8 mouse cellular contexts compared by ENCODE assay signal in the genomic region with DNA sequence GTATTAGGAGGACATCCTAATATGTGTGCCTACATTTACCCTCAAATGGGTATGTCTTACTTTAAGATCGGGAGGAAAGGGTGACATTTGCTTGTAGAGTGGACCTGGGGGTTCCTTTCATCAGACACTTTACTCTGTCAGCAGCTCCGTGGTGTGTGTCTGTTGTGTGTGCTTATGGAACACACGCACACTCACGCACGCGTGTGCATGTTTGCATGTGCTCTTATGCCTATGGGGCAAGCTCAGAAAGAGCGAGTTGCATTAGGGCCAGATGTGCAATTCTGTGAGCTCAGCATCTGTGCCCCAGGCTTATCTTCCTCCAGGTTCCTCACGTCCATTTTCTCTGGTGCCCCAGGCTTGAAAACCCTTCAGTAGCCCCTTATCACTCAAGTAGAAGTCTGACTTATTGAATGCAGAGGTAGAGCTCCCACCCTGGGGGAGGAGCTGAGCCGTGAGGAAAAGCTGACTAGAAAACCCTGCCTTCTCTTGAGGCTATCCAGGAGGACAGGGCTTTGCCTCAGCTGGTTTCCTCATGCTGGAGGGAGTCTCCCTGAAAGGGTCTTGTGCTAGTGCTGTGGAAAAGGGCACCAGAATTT. TPM values are rescaled to one million over a fixed set of nuclear protein-coding genes. Genes with fewer than 3 reads are reported as not detected.
DNase-seq lines count a peak whose midpoint lies in the region; ATAC-seq and TF ChIP-seq lines count a peak whose summit lies in the region.

No protein-coding gene starts in this region.

- H3K4me2 ChIP-seq in embryonic facial prominence, embryonic 14.5 days (ENCODE audit: low read depth, low read length): peak overlapping the region; percentile 97
- H3K4me2 ChIP-seq in limb, embryonic 13.5 days (replicated peaks): peak overlapping the region; percentile 99
- H3K4me2 ChIP-seq in neural tube, embryonic 12.5 days (replicated peaks): peak overlapping the region; percentile 96

- H3K27ac ChIP-seq in layer of hippocampus, adult 2 months: peak overlapping the region; percentile 100
- H3K27ac ChIP-seq in embryonic facial prominence, embryonic 14.5 days (replicated peaks; ENCODE audit: low read depth, low read length): peak overlapping the region; percentile 99
- H3K27ac ChIP-seq in limb, embryonic 13.5 days: peak overlapping the region; percentile 98
- H3K27ac ChIP-seq in neural tube, embryonic 12.5 days: no peak overlapping the region

- no peak for TF ChIP-seq CTCF in layer of hippocampus, adult 2 months (conservative IDR thresholded peaks at IDR 0.05)

- H3K27me3 ChIP-seq in embryonic facial prominence, embryonic 14.5 days (replicated peaks; ENCODE audit: control insufficient read depth, insufficient read depth, low read length): no peaks in the 10 kb centered on the region
- H3K27me3 ChIP-seq in limb, embryonic 13.5 days: no peaks in the 10 kb centered on the region
- H3K27me3 ChIP-seq in neural tube, embryonic 12.5 days (replicated peaks): no peaks in the 10 kb centered on the region

- 45% methylated on average over 9 of the region's 9 CpGs for WGBS in embryonic facial prominence, embryonic 14.5 days
- WGBS in limb, embryonic 13.5 days: 62% methylated on average over 9 of the region's 9 CpGs
- WGBS in neural tube, embryonic 12.5 days: 65% methylated on average over 9 of the region's 9 CpGs

- peak overlapping the region; percentile 81 for H3K9ac ChIP-seq in embryonic facial prominence, embryonic 14.5 days (ENCODE audit: low read depth, low read length)
- peak overlapping the region; percentile 96 for H3K9ac ChIP-seq in limb, embryonic 13.5 days
- H3K9ac ChIP-seq in neural tube, embryonic 12.5 days: peak overlapping the region; percentile 100

- no peak for DNase-seq in layer of hippocampus, adult 2 months (ENCODE audit: low spot score in 2 of 2)
- no peak for DNase-seq in layer of hippocampus, postnatal 25 days (ENCODE audit: extremely low spot score in 1 of 2, low spot score in 1 of 2)
- no peak for DNase-seq in embryonic facial prominence, embryonic 14.5 days (ENCODE audit: low spot score)
- no peak for DNase-seq in gastrocnemius, adult 8-10 months (ENCODE audit: low spot score in 2 of 2)
- DNase-seq in layer of hippocampus, postnatal 36 days: no peak
- no peak for DNase-seq in ovary, postnatal 14 days (ENCODE audit: low spot score)

- peaks cover 48% of the 10 kb centered on the region for H3K36me3 ChIP-seq in embryonic facial prominence, embryonic 14.5 days (ENCODE audit: control insufficient read depth, insufficient read depth, low read length)
- H3K36me3 ChIP-seq in limb, embryonic 13.5 days: peaks cover 47% of the 10 kb centered on the region
- peaks cover 42% of the 10 kb centered on the region for H3K36me3 ChIP-seq in neural tube, embryonic 12.5 days

- H3K4me1 ChIP-seq in embryonic facial prominence, embryonic 14.5 days (ENCODE audit: control insufficient read depth, insufficient read depth, low read length): peaks cover 37% of the 10 kb centered on the region
- H3K4me1 ChIP-seq in limb, embryonic 13.5 days: peaks cover 71% of the 10 kb centered on the region
- peaks cover 58% of the 10 kb centered on the region for H3K4me1 ChIP-seq in neural tube, embryonic 12.5 days

- peak overlapping the region; percentile 96 for H3K4me3 ChIP-seq in layer of hippocampus, adult 2 months
- H3K4me3 ChIP-seq in embryonic facial prominence, embryonic 14.5 days (ENCODE audit: low read depth, low read length): peak overlapping the region; percentile 68
- peak overlapping the region; percentile 92 for H3K4me3 ChIP-seq in limb, embryonic 13.5 days
- peak overlapping the region; percentile 99 for H3K4me3 ChIP-seq in neural tube, embryonic 12.5 days

- H3K9me3 ChIP-seq in embryonic facial prominence, embryonic 14.5 days (ENCODE audit: control insufficient read depth, low read length): no peaks in the 10 kb centered on the region
- no peaks in the 10 kb centered on the region for H3K9me3 ChIP-seq in limb, embryonic 13.5 days
- no peaks in the 10 kb centered on the region for H3K9me3 ChIP-seq in neural tube, embryonic 12.5 days

- no peak for ATAC-seq in embryonic facial prominence, embryonic 14.5 days (ENCODE audit: low read depth)
- no peak for ATAC-seq in limb, embryonic 13.5 days (ENCODE audit: low FRiP score, low read depth)
- ATAC-seq in neural tube, embryonic 12.5 days (ENCODE audit: low FRiP score, low read depth): no peak

RNA-seq across cellular contexts. Expression of a gene that starts 3.4 kb away (rescaled TPM):
- 100 to 1,000 TPM in 1 of 2 experiments, 10 to 100 TPM in 1; 99.9 to 108 TPM for total RNA-seq in layer of hippocampus, adult 2 months (2021)
- 100 to 1,000 TPM; 105 to 109 TPM for total RNA-seq in layer of hippocampus, postnatal 25 days (2021)
- polyA plus RNA-seq in embryonic facial prominence, embryonic 14.5 days (2014; fragmentation: Nextera tagmentation; extraction: Ambion mirVana): 21.5 and 27.1 TPM in 2 replicates
- polyA plus RNA-seq in limb, embryonic 13.5 days (2015; fragmentation: Nextera tagmentation; extraction: Ambion mirVana): 13.6 and 14.2 TPM in 2 replicates
- 39.1 and 43.0 TPM in 2 replicates for polyA plus RNA-seq in neural tube, embryonic 12.5 days (2016; fragmentation: Nextera tagmentation; extraction: Ambion mirVana)
- total RNA-seq in gastrocnemius, adult 8-10 months (2022): 10 to 100 TPM; 22.0 to 24.0 (median 22.7) TPM
- 100 to 1,000 TPM; 105 TPM for total RNA-seq in layer of hippocampus, postnatal 36 days (2021)

Comparison
In these comparisons a context has a peak if more than half of its experiments do, and no peak if none do; other contexts are left out.
1. RNA of a gene that starts 3.4 kb away (total RNA-seq): 105 to 109 TPM in layer of hippocampus, postnatal 25 days, 99.9 to 108 TPM in layer of hippocampus, adult 2 months and 105 TPM in layer of hippocampus, postnatal 36 days; 22.0 to 24.0 TPM in gastrocnemius, adult 8-10 months; every median in the first group is over 4 times any median in the second.
2. Peak in every context shown above with its lines, with median percentiles within 50 percentile points of each other: H3K4me3 ChIP-seq, H3K4me2 ChIP-seq and H3K9ac ChIP-seq.